Mouse (Mus musculus) testis, postnatal 14 days (tissue): ENCODE measurements around the gene Noc2l.

Experiments used
- DNase-seq: peaks from one replicate; pipeline ENCODE4 v3.0.0; 2021; ENCODE audit warnings: low spot score

Gene Noc2l

GRCm38 (mm10) chr4:156216196-156216595, 19.6 kb upstream of the Noc2l start:
- DNase-seq = no peak

- DNase-seq = no peak
Measured at GRCm38 (mm10) chr4:156217022-156217669, 18.7 kb upstream of the Noc2l start.

- no peak for DNase-seq
Measured at GRCm38 (mm10) chr4:156217838-156218237, 18.0 kb upstream of the Noc2l start.

DNA sequence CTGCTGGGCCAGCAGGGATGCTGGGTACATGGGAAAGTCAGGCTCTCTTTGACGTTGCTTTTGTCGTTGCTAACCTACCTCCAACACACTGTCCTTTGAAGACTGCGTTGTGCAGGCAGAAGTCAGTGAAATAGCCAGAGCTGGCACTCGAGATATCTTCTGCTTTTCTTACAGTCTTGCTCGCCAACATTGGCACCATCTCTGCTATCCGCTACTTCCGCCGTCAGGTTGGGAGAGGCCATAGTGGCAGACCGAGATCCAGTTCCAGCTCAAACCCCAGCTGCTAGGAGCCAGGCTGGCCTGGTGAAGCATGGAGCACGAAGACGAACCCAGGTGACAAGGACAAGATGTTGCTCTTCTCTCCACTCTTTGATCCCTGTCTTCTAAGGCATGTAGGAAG, 15.9 kb upstream of the Noc2l start:
- DNase-seq = no peak

DNA sequence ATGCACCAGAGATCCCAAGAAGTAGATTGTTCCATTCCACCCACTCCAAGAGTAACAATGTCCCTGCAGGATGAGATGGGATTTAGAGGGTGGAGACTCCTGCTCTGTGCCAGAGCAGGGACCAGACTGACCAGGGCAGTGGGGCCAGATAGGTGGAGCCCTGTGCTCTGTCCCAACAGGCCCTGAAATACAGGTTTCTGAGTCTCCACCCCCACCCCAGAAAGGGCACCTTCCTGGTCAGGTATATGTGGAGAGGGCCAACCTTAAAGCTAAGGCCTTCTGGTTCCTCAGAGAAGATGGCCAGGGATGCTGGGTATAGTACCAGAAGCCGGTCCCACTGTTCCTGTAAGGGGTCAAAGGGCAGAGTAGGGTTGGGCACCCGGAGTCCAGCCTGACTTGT, 11.5 kb upstream of the Noc2l start:
- no peak for DNase-seq

DNA sequence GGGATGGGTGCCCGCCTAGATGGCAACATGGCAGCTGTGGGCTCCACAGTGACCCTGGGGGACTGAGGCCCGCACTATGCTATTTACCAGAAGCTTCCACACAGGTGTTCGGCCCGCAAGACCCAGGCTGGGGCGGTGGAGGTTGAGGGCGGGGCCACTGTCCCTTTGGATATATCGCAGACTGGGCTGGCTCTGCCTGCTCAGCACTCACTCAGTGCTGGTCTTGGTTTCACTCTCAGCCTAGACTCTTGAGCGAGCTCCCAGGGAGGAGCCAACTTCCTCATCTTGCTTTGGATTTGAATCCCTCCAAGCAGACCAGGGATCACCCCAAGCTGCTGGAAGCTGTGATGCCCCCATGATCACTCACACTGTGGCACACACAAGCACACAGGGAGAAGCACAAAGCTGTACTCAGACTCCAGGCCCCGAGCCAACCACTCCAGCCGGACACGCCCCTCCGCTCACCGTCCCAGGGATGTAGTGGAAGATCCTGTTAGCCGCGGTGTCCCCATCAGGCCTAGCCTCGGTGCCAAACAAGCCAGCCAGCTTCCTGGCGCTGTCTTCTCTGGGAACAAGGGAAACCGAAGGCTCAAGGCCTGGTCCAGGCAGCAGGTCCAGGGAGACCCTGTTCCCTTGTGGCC, 7.9 kb upstream of the Noc2l start:
- no peak for DNase-seq

DNA sequence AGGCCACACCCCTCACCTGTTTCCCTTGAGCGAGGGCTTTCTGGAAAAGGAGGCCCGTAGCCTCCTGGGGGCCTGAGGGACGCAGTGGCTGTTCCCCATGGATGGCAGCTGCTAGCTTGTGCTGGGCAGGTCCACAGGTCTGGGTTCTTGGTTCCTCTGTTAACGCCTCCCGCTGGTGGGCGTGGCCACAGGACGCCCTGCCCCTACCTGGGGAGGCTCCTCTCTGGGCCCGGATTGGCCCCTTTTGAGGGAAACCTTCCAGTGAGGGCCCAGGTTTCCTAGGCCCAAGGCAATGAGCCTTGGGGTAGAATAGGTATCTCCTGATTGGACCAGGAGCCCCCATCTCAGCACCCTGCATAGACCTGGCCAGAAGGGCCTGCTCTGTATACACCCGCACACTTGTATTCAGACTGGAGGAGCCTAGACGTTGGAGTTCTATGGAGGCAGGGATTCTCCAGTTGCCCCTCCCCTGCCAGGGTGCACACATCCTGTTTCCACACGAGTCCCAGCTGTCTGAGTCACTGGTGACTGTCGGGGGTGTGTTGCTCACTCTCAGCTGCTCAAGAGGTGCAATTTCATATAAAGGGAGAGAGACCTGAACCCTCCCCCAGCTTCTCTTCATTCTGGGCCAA, 7.3 kb upstream of the Noc2l start:
- DNase-seq = no peak

DNA sequence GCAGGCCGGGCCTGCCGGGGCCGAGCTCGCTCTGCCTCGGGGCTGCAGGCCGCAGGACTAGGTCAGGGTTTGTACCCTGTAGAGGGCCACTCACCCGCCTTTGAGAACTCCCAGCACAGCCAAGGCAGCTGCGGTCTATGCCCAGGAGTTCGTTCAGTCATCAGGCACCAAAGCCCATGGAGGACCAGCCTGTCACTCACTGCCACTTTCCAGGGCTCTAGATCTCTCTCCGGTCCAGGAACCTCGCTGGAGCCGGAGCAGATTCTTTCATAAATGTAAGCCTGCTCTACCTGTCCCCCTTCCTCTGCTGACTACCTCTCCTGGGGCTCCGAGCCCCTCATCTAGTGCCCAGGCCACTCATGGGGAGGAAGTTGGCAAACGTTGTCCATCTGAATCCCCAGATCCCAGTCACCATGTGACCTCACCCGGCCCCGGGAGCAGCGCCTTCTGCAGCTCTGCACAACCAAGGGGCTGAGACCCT, 1.7 kb upstream of the Noc2l start:
- DNase-seq = no peak

GRCm38 (mm10) chr4:156234701-156235213, 1.1 kb upstream of the Noc2l start, which contains the start of gene Plekhn1:
Gene Plekhn1, minus strand, starts transcription at chr4:156234857.
- DNase-seq = peak; percentile 83

- DNase-seq = no peak
Measured at GRCm38 (mm10) chr4:156235360-156235770, 445 bp upstream of the Noc2l start.

GRCm38 (mm10) chr4:156236651-156237447, 1.0 kb downstream of the Noc2l start:
- DNase-seq = no peak

DNA sequence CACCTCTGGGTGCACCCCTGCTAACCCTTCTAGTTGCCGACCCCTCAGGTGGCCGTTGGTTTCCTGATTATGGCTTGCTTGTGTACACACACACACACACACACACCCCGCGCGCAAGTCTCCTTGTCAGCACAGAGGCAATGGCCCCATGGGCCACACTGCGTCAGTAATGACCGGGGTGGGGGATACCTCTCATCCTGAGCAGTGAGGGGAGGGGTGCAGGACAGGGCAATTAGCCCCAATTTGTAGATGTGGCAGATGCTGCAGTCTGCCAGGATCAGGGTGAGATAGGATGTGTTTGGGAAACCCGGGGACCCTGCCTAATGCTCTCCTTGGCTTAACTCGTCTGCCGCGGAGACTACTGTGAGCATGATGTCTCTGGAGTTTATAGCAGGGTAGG, 13.8 kb downstream of the Noc2l start:
- no peak for DNase-seq

- no peak for DNase-seq
Measured at GRCm38 (mm10) chr4:156251081-156251480, 15.3 kb downstream of the Noc2l start.

GRCm38 (mm10) chr4:156252140-156252539, 16.3 kb downstream of the Noc2l start:
- DNase-seq = no peak

GRCm38 (mm10) chr4:156252619-156253018, 16.8 kb downstream of the Noc2l start:
- no peak for DNase-seq

- no peak for DNase-seq
Measured at GRCm38 (mm10) chr4:156253043-156253442, 17.2 kb downstream of the Noc2l start.

DNA sequence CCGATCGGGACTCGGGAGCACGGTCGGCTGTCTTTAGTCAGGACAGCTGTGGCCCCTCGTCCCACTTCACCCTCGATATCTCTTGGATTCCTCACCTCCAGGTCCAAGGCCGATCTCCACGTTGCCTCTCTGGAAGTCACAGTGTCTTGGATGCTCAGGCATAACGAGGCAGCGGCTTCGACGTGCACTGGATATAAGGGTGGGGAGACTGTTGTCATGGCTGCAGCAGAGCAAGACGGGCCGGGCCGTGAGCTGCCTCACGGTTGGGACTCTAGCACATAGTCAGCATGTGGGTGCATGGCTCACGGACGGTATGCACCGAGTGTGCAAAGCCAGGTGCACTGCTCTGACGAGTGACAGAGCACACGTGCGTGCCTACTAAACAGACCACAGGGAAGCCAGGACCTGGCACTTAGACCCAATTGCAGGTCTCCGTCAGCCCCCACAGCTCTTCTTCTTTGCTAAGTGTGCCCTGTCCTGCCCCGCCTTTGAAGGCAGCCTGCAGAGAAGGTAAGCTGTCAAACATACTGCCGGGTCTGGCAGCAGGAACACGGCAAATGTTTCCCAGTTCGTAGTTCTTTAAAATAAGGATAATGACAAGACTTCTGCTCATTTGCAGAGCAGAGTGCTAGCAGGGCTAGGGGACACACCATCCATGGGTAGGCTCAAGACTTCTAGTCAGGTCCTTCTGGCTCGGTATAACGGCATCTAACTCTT, 18.7 kb downstream of the Noc2l start:
- no peak for DNase-seq

- no peak for DNase-seq
Measured at GRCm38 (mm10) chr4:156255078-156255839, 19.4 kb downstream of the Noc2l start, which contains the start of gene Samd11. Gene Samd11, minus strand, starts transcription at chr4:156255657.
